Mouse (Mus musculus) brown adipose tissue, adult 24 weeks (tissue): ENCODE measurements around the gene Mthfd1. TPM values are rescaled to one million over a fixed set of nuclear protein-coding genes. Genes with fewer than 3 reads are reported as not detected.

ENCODE experiments used
- H3K27ac ChIP-seq: fragments of 200-500 bp; replicated peaks from 2 replicates; pipeline ENCODE4 v1.5.1; 2012; ENCODE audit warnings: low read depth, mild to moderate bottlenecking, low read length
- H3K4me1 ChIP-seq: fragments of 200-500 bp; 2 replicates; pipeline ENCODE4 v1.6.1; 2012; ENCODE audit warnings: low read length, mixed read lengths; ENCODE audit not compliant: control insufficient read depth, insufficient read depth, insufficient read length
- H3K4me3 ChIP-seq: fragments of 200-500 bp; 2 replicates; pipeline ENCODE4 v1.5.1; 2012; ENCODE audit warnings: low read depth, mild to moderate bottlenecking, low read length, moderate library complexity; ENCODE audit not compliant: insufficient read depth
- polyA plus RNA-seq: library from polyadenylated mRNA; stranded (reverse); fragments of >200 nt; gene quantifications from 2 replicates; pipeline ENCODE4 v1.2.4, GENCODE M21; 2012; ENCODE audit not compliant: missing spikeins, insufficient read depth, insufficient read length

The Mthfd1 gene
- polyA plus RNA-seq, 1 experiment = 14.7 TPM

DNA sequence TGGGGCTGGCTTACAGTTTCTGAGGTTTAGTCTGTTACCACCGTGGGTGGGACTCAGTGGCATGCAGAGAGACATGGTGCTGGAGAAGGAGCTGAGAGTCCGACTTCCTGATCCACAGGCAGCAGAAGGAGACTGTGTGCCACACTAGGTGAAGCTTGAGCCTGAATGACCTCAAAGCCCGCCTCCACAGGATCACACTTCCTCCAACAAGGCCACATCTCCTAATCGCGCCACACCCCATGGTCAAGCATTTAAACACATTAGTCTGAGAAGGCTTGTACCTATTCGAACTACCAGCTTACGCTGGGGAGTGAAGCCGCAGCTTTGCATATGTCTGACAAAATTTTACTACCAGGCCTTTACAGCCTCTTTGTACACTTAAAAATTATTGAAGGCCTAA is 50.0 kb downstream of the Mthfd1 start:
- Histone ChIP-seq H3K4me3 (no peak overlapping the region), H3K4me1 (peaks cover 26% of the 10 kb centered on the region), H3K27ac (peak overlapping the region; percentile 80)

DNA sequence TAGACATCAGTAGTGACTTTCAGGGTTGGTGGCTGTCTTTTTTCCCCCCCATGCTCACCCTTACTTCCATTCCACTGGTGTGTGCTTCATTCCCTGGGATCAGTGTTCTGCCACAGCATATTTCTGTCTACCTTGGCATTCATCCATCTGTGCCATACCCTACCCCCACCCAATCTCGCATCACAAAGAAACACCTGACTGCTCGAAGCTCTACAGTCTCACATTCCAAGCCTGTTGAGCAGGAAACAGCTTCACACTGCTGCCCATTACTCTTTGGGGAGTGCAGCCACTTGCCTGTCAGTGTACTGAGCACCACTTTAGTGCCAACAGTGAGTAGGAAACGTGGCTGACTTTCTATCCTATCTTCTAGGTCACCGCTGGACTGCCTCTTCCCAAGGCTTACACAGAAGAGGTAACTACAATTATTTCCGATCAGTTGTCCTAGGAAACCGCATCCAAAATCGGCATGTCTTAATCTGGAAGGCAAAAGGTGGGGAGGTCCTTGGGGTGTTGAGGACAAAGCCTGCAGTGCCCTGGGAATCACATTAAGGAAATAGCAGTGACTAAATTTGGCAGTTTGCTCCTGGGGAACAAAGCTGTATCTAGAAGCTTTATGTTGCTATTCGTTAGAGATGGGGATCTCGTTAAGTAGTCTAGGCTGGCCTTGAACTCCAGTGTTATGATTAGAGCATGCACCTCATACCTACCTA is 51.9 kb downstream of the Mthfd1 start:
- H3K4me1 ChIP-seq = peaks cover 33% of the 10 kb centered on the region
- H3K4me3 ChIP-seq = no peak overlapping the region
- peak overlapping the region; percentile 100 for H3K27ac ChIP-seq

DNA sequence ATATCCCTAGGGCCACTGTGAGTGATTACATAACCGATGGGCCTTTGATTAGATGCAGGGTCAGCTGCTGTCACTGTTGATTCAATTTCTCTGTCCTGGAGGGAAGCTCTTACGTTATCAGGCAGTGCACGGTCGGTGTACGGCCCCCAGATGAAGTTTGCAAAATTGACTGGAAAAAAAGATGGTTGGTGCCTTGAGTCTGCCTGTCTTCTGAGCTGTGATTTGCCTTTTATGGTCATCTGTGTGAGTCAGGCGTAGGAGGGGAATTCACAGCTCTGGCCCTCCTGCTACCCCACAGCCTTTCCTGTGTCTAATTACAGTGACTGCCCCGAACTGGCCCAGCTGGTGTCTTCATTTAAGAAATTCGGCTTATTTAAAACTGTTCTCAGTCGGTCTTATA is 52.9 kb downstream of the Mthfd1 start:
- Histone ChIP-seq H3K27ac (peak overlapping the region; percentile 100), H3K4me3 (no peak overlapping the region), H3K4me1 (peaks cover 33% of the 10 kb centered on the region)

- H3K4me3 ChIP-seq = no peak overlapping the region
- H3K27ac ChIP-seq = peak overlapping the region; percentile 98
- peaks cover 33% of the 10 kb centered on the region for H3K4me1 ChIP-seq
These were observed 53.3 kb downstream of the Mthfd1 start for GRCm38 (mm10) chr12:76308436-76308835.

GRCm38 (mm10) chr12:76310007-76310406 is 54.9 kb downstream of the Mthfd1 start:
- peaks cover 33% of the 10 kb centered on the region for H3K4me1 ChIP-seq
- peak overlapping the region; percentile 79 for H3K27ac ChIP-seq
- H3K4me3 ChIP-seq = no peak overlapping the region

- Histone ChIP-seq H3K27ac (peak overlapping the region; percentile 79), H3K4me1 (peaks cover 32% of the 10 kb centered on the region), H3K4me3 (no peak overlapping the region)
These were observed 55.5 kb downstream of the Mthfd1 start for GRCm38 (mm10) chr12:76310633-76311032.

DNA sequence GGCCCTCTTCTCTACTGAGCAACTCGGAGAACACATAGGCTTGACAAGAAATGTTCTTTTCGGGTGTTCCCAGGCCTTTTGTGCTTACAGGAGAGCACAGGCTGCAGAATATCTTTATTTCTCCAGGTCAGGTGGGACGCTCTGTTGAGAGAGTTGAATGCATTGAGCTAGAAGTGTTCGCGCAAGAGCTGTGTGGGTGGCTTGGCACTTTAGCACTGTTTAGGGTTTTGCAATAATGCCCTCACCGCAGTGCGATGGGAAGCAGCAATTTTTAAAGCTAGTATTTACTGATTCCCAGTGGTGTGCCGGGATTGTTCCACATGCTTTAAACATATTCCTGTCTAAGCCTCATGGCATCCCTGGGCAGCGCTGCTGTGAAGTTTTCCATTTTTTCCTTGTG is 56.1 kb downstream of the Mthfd1 start:
- H3K4me3 ChIP-seq = no peak overlapping the region
- H3K4me1 ChIP-seq = peaks cover 28% of the 10 kb centered on the region
- H3K27ac ChIP-seq = peak overlapping the region; percentile 79; the same call in 1 of the 2 replicates

- Histone ChIP-seq H3K4me3 (no peak overlapping the region), H3K27ac (no peak overlapping the region), H3K4me1 (peaks cover 21% of the 10 kb centered on the region)
These were observed 56.9 kb downstream of the Mthfd1 start for GRCm38 (mm10) chr12:76311951-76312350.

- Histone ChIP-seq H3K4me1 (no peaks in the 10 kb centered on the region), H3K4me3 (no peak overlapping the region), H3K27ac (peak overlapping the region; percentile 34)
These were observed 63.4 kb downstream of the Mthfd1 start for GRCm38 (mm10) chr12:76318282-76319212.

DNA sequence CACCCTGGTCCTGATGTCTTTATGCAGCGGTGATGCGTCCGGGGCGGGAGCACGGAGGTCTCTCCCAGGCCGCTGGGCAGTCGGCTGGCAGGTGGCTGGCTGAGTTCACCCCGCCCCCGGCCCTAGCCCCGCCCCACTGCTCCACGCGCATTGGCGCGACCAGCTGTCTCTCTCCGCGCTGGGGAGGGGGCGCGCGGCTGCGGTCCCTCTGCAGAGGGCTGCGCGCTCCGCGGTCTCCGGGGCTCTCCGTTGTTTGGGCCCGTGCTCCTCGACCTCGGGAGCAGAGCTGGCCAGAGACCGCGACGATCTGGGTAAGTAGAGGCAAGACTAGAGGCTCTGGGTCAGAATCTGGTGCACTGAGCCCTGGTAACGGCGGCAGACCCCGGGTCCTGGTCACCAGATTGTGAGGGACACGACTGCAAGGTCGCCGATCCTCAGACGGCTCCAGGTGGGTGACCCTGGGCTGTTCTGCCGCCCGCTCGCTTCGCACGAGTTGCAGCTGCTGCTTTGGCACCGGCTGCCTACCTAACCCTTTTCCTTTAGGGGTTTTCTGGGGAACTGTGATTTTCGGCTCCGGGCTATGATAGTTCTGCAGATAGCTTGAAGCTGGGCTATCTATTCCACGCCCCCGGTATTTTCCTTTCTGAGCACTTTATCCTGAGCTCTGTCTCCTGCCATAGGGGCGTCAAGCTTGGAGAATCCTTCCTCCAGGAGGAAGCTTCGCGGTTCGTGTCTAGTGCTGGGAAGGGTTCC is 69.8 kb downstream of the Mthfd1 start, which contains the start of gene Akap5:
TSS of gene Akap5 (plus strand) at position 213 of the 753 bp plus-strand sequence.
- H3K4me1 ChIP-seq = no peaks in the 10 kb centered on the region
- 0 out of 2 replicates have a peak within 1 kb of the TSS, but pooled peaks have one; percentile 10 for H3K27ac ChIP-seq
- H3K4me3 ChIP-seq = peak within 1 kb of the TSS; percentile 71

DNA sequence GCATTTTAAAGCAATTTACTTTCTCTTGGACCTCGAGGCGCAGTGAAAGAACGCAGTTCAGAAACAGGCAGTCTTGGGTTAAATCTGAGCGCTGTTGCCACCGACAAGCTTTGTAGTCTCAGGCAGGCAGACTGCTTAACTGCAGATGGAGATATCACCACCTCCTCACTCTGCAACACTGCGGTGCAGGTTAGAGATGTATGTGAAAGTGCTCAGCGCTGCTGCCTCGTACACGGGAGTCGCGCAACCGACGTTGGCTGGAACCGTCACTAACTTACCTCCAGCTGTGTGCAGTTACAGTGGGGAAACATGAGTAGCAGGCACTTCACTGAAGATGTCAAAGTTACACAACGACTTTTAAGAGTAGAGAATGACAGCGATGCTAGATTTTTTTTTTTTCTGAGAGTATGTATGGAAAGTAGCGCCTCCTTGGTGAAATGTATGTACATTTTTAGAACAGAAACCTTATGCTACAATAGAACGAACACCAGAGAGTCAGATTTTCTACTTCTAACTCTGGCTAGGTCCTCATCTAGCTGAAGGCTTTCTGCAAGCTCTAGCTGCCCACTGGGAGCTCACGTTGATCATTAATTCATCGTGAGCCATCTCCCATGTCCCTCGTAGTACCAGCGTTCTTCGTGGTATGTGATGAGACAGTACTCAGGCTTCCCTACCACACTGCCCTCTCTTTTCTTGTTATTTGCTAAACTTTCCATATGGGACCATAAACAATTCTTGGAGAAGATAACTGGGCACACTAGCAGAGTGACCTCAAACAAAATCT is 71.5 kb downstream of the Mthfd1 start:
- Histone ChIP-seq H3K27ac (no peak overlapping the region), H3K4me1 (no peaks in the 10 kb centered on the region), H3K4me3 (no peak overlapping the region)

GRCm38 (mm10) chr12:76328567-76329354 is 73.7 kb downstream of the Mthfd1 start:
- Histone ChIP-seq H3K4me3 (no peak overlapping the region), H3K4me1 (no peaks in the 10 kb centered on the region), H3K27ac (no peak overlapping the region)

DNA sequence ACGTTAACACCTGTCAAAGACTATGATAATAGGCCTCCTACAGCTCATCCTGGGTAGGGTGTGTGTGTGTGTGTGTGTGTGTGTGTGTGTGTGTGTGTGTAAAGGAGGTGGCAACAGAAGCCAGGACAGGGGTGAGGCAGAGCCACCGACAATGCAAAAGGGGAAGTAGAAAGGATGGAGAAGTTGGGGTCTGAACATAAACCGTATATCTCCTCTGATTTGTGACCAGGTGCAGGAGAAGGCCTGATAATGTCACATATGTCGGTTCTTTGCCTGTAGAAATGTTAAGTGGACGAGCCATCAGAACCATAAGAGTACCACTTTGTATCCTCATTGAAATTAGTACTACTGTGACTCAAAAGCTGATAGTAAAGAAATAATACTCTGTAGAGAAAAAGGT is 78.6 kb downstream of the Mthfd1 start:
- Histone ChIP-seq H3K27ac (no peak overlapping the region), H3K4me1 (no peaks in the 10 kb centered on the region), H3K4me3 (no peak overlapping the region)

DNA sequence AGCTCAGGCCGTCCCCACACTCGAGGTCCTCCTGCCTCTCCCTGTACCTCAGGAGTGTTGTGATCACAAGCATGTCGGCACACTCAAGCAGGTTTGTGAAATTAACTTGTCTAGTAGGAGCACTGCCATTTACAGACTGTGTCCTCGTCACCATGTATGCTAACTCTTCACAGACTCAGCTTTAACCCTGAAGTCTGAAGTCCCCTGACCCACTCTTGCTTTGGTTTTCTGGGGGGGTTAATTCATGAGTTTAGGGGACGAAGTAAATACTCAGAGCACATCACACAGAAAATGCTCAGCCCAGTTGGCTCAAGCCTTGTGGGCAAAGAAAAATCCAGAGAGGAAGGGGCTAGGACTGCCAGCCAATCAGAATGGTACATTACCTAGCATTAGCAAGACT is 80.5 kb downstream of the Mthfd1 start:
- H3K27ac ChIP-seq = no peak overlapping the region
- H3K4me3 ChIP-seq = no peak overlapping the region
- H3K4me1 ChIP-seq = no peaks in the 10 kb centered on the region
